Mouse (Mus musculus): Measurements from ENCODE around the gene Rsrc2.

Rsrc2 gene

GRCm38 (mm10) chr5:123696244-123696643 lies 53.0 kb downstream of the Rsrc2 start:
- DNase-seq, result no peak

- DNase-seq, result no peak
Measured at GRCm38 (mm10) chr5:123694468-123694867, 54.7 kb downstream of the Rsrc2 start.

GRCm38 (mm10) chr5:123684221-123685144 lies 64.7 kb downstream of the Rsrc2 start, which contains the start of gene Clip1:
Gene Clip1 (minus strand): TSS chr5:123684618.
- peak; percentile 66 to 85 for DNase-seq

DNA sequence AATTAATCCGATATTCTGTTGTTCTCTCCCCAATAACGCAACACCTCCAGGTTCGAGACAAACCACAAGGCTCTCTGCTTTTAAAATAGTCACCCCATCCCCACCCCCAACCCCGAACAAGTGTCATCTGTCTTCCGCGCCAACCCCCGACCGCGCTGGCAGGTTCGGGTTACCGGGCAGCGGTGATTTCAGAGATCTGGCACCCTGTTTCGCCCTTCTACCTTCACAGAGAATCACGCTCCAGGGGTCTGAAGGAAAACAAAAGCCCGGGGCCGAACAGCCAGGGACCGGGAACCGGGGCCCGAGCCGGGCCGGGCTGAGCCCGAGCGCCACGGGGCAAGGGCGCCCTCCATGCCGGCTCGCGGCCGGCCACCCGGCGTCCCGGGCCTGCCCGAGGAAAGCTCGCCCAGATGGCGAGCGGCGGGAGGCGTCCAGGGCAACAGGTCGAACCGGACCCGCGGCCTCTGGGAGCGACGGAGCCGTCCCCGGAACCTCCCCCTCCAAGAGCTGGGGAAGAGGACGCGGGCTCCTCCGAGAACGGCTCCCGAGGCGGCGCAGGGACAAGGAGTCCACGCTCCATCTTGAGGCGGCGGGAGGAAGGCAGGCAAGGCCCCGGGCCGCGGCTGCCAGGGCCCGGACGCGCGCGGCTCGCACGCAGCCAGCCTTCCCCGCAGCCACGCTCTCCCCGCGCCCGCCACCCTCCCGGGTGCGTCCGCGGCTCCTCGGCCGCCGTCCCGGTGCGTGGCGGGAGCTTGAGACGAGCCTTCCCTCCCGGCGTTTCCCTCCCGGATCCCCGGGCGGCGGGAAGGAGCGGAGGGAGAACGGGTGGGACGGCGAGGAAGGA lies 65.6 kb downstream of the Rsrc2 start:
- peak; percentile 61 to 73 for DNase-seq

GRCm38 (mm10) chr5:123683043-123683376 lies 66.2 kb downstream of the Rsrc2 start:
- peak; percentile 34 to 42 for DNase-seq

- DNase-seq, result no peak
Measured at GRCm38 (mm10) chr5:123682372-123682771, 66.8 kb downstream of the Rsrc2 start.

DNA sequence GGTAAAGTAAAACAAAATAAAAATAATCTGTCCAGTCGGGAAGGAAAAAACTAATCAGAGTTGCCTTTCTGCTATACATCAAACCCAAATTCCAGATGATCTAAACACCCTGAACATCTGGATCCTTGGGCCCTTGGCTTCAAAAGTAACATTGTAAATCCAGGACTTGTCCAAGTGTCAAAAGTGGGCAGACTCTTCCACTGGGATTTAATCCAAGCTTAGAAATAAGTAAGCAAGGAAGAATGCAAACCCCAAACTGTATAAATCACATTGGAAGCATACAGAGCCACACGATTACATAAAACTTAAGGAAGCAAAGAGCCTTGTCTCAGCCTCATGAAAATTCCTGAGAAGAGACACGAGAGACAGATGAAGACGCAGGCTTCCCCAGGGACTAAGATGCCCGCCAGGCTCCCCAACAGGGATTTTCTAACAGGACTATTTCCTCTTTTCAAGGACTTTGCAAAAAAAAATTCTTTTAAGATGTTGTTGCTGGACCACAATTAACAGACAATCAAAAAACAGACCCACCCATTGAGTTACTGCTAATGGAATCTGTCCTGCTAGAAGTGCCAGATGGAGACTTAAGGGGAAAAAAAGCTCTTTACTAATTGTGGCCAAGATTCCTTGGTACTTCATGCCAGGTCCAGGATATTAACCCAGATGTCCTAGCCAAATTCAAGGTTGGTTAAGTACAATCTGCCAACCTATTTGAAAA lies 69.5 kb downstream of the Rsrc2 start:
- DNase-seq, result peak in 1 of 2 experiments; percentile 46

DNA sequence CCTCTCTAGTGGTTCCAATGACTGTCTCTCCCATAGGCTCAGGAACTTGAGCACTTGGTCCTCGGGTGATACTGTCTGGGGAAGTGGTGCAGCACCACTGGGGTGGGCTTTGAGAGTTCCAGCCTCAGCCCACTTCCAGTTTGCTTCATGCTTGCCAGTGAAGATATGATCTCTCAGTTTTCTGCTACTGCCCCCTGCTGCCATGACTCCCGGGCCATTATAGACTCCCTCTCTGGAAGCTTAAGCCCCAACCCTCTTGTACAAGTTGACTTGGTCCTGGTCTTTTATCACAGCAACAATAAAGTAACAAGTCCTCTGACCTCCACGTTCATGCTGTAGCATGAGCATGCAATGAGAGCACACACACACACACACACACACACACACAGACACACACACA lies 70.1 kb downstream of the Rsrc2 start:
- DNase-seq, result peak in 1 of 2 experiments; percentile 36

All from kidney, postnatal 36 days (tissue).